Mouse (Mus musculus) layer of hippocampus, adult 8-10 months (tissue): ENCODE measurements around the gene E4f1. TPM values are rescaled to one million over a fixed set of nuclear protein-coding genes. Genes with fewer than 3 reads are reported as not detected.
A peak's percentile ranks its signal among the peaks of the same experiment; 100 is the strongest.

ENCODE experiments used
- DNase-seq, 2 experiments: peaks; one replicate each; pipeline ENCODE4 v3.0.0; 2022; ENCODE audit warnings: low spot score in 2 of 2
- total RNA-seq, 4 experiments: library from RNA; stranded (reverse); gene quantifications; 2 replicates each; pipeline ENCODE4 v1.2.4; 2022

The E4f1 gene
- total RNA-seq = 10 to 100 TPM; 31.0 to 44.2 (median 38.4) TPM

DNA sequence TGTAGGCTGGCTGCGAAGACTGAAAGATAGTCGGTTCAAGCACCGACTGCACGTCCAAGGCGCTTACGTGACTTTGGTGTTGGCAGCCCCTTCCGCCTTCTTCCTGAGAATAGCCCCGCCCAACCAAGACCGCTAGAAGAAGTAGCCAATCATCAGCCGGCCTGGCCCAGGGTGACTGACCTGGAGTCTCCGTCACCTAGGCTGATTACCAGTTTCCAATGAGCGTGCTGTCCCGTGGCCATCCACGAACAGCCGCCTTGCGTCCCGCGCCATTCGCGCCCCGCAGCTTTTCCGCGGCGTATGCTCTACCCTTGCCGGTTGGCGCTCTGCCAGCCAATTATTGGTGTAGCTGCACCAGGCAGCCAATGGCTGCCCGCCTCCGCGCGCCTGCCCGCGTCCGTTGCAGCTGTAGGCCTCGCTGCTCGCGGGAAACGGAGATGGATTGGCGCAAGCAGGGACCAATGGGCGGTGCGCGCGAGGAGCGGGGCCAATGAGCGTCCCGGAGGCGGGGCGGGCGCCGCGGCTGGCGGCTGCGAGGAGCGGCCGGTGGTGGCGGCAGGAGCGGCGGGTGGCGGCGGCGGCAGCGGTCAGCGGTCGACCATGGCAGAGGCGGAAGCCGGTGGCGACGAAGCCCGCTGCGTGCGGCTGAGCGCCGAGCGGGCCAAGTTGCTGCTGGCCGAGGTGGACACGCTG lies at the start of gene E4f1, which contains the start of gene Pgp:
Gene E4f1 (minus strand): TSS at position 404 of the 693 bp plus-strand sequence.
Gene Pgp (plus strand): TSS at position 483 of the 693 bp plus-strand sequence.
- peak; percentile 98 to 99 for DNase-seq

DNA sequence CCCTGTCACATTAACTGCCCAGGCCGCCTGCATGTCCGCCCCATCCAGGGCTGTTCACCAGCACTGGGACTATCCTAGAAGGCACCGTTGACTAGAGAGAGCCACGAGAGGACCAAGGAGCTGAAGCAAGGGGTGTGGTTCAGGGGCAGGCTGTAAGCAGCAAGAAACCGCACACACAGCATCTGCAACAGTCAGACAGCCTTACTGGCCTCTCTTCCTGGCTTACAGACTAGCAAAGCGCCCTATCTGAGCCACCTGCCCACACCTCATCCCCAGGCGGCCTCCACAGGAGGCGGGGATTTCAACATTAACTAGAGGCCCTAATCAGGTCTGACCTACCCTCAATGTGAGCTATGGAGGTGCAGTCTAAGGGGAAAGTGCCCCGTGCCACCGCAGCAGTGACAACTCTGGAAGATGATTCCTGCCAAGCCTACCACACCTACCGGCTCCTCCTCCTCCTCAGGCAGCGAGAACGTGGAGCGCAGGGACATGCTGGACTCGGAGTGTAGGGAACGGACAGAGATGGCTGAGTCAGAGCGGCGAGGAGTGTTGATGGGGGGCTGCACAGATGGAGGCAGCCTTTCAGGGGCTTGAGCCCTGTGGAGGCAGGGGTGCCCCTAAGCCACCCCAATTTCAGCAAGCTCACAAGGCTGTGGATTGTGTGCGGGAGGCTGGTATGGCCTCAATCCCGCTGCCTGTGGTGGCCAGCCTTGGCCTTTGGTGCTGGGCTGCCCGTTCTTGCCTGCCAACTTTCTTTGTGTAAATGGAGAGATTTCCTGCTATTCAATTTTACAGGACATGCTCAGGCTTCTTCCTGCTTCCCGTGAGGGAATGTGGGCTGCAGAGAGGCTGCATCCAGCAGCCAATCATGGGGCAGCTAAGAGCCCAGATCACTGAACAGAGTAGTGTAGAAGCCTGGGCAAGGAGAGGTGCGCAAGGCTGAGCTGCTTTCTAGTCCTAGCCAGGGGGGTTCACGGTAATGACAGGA lies 44.5 kb upstream of the E4f1 start:
- DNase-seq = no peak

DNA sequence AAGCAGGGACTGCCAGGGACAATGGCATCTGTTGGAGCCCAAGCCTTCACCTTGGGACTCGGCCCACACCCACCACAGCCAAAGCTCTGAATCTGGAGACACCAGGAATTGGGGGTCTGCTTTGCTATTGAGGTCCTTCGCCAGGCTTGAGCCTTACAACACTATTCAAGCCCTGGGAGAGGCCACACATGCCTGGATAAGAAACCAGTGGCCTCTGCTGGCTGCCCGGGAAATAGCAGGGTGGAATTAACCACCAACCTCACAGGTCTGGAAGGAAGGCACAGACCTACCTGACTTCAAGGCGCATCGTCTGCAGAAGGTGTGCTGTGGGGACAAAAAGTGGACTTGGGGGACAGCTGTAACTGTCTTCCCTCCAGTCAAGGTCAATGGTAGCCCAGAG lies 43.5 kb upstream of the E4f1 start:
- DNase-seq = peak in 1 of 2 experiments; percentile 77

DNA sequence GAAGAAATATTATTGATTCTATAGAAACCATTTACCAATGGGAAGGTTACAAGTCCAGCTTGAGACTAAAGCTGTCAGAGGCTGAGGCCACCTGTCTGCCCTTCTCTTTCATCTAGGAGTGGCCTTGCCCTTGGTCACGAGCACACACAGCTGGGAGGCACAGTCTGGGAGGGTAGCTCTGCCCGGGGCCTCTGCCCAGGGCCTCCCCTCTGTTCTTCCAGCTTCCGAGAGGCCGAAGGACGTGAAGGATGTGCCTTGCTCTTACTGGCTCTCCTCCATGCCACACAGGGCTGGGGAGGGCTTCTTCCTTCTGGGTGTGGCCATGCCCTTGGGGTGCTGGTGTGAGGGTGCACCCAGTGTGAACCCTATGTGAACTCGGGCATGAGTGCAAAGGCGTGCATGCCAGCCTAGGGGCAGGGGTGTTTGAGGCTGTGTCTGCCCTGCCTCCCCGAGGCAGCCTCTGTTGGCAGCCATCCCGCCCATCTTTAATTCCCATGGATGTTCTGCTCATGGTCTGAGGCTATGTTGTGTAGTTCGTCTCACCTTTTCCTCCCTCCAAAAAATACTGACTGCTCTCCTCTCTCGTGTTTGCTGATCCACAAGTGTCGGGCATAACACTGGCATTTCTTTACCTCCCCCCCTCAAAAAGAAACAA lies 37.8 kb upstream of the E4f1 start:
- no peak for DNase-seq

DNA sequence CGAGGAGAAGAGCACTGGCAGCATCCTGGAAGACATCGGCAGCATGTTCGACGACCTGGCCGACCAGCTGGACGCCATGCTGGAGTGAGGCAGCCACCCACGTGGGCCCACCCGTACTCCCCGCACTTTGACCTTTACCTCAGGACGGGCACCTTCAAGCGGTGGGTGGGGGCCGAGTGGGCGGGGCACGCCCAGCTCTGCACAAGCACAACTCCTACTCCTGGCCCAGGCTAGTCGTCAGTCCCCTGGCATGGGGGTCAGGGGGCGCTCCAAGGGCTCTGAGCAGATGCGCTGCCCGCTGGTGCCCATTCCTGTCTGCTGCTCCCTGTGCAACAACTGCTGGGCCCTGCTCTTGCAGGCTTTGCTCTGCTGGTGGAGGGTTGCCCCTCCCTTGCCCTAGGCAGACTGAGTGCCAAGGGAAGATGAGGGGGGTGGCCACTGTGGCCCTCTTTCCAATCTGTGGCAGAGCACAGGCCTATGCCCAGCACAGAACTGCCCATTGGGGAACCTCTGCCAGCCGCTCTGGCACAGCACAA lies 37.1 kb upstream of the E4f1 start:
- no peak for DNase-seq

DNA sequence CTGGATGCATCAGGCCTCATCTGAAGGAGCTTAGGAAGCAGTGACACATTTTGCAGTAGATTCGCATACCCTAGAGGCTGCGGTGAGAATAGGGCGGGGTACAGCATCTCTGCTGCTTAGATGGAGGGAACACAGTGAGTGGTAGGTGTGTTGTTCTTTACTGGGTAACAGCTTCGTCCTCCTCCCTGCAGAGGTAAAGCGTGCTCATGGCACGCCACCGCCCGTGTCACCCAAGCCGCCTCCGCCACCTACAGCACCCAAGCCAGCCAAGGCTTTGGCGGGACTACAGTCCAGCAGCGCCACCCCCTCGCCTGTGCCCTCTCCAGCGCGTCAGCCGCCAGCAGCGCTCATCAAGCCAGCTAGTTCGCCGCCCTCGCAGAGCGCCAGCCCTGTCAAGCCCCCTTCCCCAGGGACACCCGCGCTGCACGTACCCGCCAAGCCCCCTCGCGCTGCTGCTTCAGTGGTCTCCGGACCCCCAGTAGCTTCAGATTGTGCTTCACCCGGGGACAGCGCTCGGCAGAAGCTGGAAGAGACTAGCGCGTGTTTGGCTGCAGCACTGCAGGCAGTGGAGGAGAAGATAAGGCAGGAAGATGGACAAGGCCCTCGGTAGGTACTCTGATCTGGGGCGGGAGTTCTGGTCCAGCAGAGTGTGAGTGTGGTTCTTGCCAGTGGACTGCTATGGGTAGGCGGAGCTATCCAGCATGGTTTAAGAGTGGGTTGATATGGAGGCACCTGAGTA lies 36.4 kb upstream of the E4f1 start:
- no peak for DNase-seq

DNA sequence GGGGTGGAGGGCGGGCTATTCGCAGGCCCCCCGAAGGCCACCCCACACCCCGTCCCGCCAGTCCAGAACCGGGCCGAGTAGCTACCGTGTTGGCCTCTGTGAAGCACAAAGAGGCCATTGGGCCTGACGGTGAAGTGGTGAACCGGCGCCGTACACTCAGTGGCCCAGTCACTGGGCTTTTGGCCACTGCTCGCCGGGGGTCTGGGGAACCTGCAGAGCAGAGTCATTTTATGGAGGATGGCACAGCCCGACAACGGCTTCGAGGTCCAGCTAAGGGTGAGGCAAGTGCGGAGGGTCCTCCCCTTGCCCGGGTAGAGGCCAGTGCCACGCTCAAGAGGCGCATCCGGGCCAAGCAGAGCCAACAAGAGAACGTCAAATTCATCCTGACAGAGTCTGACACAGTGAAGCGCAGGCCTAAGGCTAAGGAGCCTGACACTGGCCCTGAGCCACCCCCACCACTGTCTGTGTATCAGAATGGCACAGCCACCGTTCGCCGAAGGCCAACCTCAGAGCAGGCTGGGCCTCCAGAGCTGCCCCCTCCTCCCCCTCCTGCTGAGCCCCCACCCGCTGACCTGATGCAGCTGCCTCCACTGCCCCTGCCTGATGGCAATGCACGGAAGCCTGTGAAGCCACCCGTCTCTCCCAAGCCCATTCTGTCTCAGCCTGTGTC lies 35.3 kb upstream of the E4f1 start:
- no peak for DNase-seq

DNA sequence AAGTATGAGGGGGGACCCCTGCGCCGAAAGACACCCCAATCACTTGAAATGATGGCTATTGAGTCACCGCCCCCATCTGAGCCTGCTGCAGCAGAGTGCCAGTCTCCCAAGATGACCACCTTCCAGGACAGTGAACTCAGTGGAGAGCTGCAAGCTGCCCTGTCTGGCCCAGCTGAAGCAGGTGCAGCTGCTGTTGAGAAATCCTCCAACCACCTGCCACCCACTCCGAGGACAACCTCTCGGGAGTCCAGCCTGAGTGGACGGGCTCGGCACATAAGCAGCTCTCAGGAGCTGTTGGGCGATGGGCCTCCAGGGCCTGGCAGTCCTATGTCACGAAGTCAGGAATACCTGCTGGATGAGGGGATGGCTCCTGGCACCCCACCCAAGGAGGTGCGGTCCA lies 34.0 kb upstream of the E4f1 start:
- no peak for DNase-seq

DNA sequence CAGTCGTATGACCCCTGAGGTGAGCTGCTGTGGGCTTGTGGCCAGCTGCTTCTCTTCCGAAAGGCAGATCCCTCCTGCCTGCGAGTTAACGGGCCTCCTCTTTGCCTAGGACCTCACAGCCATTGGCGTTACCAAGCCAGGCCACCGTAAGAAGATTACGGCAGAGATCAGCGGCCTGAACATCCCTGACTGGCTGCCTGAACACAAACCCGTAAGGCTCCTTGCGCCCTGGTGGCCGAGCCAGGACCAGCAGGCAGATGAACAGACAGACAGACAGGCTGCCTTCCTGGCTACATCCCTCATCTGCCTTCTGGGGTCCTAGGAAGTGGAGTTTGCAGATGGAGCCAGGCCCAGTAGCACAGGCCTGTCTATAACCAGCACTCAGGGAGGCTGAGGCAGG lies 32.1 kb upstream of the E4f1 start:
- DNase-seq = no peak

DNA sequence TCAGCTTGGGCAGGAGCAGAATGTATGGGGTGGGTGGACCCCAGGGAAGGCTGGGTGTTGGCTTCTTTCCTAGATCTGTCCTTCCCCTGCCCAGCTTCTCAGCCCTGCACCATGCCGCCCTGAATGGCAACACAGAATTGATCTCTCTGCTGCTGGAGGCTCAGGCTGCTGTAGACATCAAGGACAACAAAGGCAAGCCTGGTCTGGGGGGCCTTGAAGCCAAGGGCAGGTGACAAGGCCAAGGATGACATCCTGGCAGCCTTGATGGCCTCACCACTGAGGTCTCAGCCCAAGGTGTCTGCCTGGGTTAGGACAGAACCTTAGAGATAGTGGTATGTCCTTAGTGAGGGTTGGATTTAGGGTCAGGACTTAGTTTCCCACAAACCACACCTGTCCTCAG lies 25.9 kb upstream of the E4f1 start:
- no peak for DNase-seq

DNA sequence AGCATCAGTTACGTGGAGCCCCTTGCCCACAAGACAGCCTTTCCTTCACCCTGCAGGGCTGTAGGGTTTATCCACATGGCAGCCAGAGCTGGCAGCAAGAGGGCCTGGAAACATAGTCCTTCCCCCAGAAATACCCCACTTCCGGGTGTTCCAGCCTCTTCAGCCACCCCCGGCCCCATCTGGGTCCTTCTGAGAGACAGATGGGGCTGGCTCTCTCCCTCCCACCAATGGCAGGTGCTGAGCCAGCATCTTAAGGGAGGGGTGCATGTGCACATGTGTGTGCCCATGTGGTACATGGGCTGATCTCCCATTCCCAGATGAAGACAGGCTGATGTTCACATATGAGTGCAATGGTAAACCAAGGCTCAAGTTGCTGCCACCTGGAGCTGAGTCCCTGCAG lies 25.3 kb upstream of the E4f1 start:
- peak; percentile 80 to 84 for DNase-seq

DNA sequence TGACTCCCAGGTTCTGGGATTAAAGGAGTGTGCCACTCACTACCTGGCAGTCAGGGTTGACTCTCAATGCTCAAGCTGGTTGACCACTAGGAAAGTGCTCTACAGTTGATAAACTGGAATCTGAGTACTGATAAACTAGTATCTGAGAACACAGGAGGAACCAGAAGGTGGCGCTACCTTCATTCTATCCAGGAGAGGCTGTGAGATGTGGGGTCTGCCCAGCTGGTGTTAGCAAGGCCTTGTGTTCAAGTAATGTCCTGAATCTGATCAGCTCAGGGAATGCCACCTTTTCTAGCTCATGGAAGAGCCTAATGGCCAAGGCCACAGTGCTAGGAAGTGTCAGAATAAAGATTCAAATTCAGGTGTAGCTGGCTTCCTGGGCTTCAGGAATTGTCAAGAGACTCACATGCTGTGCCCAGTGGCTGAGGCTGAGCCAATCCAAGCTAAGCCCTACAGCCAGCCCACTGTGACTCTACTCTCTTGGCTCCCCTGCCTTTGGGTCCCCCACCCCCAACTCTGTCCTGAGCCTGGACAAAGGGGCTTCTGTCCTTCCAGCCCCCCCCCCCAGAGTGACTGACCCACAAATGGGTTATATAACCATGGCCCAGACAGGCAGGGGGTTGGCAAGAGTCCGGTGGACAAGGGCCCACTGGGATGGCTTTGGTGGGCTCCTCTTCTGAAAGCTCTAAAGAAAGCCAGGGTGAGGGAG lies 24.7 kb upstream of the E4f1 start:
- DNase-seq = no peak

DNA sequence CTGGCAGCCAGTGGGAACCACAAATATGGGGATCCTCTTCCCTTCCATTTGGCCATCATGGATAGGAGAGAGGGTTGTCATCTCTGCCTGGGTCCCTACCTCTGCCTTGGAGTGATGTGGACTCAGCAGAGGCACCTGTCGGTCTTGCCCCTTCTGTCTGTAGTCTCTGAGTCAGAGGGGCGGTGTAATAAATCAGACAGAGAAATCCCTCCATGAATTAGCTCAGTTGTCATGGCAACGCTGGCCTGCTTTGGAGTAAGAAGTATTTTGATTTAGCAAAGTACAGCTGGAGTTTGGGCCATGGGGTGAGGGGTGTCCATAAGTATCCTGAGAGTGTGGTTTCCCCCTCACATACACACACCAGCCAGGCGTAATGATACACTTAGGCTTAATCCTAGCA lies 20.3 kb upstream of the E4f1 start:
- DNase-seq = no peak

DNA sequence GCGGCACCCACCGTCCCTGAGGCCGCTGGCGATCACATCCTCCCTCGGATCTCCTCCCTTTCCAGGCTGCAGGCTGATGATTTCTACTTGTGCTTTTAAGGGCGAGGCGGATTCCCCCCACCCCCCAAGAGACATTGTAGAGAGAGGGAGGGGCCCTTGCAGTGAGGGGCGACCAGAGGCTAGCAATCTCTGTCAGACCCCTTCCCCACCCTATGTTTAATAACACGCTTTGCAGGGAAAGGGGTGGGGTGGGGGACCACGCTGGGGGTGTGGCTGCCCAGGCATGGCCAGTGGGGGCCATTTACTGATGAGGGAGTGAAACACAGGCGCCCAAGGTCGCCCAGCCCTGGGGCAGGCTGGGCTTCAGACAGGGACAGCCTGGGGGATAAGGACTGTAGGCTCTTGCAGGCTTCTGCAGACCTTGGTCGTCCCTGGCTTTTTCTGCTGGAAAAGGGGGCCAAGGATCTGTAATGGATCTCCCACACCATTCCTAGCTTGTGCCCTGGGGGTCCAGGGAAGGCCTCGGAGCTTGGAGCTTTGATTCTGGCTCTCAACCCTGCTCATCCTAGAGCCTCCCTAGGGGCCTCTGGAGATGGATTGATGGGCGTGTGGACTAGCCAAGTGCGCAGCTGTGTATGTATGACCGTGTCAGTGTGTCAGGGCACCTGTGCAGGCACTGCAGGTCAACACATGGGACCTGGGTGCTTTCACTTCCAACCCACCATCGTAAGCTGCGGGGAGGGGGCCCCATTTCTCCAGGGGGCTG lies 19.3 kb upstream of the E4f1 start:
- DNase-seq = peak in 1 of 2 experiments; percentile 13

DNA sequence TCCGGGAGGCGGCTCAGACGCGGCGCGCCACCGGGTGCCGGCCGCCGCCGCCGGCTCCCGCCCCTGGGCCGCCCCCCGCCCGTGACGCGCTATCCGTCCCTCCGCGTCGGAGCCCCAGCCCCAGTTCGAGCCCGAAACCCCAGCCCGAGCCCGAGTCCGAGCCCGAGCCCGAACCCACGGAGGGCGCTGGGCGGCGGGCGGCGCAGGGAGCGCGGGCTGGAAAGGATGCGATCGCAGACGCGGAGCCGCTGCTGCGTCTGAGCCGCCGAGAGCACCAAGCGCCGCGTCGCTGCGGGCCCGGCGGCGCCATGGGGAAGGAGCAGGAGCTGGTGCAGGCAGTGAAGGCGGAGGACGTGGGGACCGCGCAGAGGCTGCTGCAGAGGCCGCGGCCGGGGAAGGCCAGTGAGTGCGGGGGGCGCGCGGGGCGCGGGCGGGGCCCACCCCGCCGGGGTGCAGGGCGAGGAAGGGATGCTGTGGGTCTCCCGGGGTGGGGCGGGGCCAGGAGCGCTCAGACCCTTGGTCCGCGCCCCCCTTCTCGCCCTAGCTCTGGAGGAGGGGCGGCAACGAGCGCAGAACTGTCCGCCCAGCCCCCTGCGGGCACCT lies 18.6 kb upstream of the E4f1 start:
- peak in 1 of 2 experiments; percentile 12 for DNase-seq

DNA sequence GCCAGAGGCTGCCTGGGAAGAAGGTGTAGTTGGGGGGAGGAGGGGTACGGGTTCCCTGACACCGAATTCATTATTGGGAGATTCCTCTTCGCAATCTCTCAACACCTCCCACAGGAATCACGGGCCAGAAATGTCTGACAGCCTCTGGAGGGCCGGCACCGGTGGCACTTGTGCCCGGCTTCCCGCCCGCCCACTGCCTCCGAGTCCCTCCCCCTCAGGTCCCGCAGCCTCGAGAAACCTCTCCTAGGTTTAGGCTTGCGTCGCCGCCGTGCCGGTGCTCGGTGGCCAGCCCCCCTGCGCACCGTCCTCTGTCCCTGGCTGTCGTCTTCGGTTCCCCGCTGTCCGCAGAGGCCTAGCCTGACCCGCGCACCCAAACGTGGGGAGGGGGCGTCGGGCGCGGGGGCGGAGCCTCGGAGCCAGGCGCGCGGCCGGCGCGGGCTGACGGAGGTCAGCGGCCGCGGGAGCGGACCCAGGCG lies 18.1 kb upstream of the E4f1 start, which contains the start of gene Caskin1:
Gene Caskin1 (plus strand): TSS at position 416 of the 476 bp plus-strand sequence.
- DNase-seq = no peak

DNA sequence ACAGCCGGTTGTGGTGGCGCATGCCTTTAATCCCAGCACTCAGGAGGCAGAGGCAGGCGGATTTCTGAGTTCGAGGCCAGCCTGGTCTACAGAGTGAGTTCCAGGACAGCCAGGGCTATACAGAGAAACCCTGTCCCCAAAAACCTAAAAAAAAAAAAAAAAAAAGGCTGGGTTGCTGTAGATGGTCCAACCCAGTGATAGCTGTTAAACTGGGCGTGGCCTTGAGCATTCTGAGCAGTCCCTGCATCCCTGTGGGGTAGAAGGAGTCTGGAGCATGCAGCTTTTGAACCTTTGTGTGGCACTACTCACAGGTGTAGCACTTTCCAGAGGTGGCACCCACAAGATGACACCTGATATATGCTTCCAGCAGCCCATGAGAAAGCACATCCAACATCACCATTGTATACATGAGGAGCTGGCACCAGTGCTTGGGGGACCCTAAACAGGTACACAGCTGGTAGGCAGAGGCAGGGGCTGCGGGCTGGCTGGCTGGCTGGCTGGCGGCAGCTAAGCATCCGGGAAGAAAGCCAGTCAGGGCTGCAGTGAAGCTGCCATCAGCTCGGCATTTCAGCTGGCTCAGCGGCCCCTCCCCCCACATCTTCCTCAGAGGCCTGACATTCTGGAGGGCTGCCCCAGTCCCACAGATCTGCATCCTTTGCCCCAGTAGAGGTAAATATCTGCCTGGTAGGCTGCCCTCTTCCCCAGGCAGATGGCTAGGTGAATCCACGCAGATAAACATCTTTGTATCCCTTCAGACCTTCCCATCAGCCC lies 15.2 kb upstream of the E4f1 start:
- DNase-seq = no peak
